Mouse (Mus musculus) forebrain, embryonic 15.5 days (tissue): Measurements from ENCODE around the gene Ntm. TPM values are rescaled to one million over a fixed set of nuclear protein-coding genes. Genes with fewer than 3 reads are reported as not detected.

Experiments used
- ATAC-seq: fragments of 200-750 bp; cut with Nextera tagmentation; replicated peaks from 2 replicates; pipeline ENCODE4 v1.8.0; 2017; ENCODE audit warnings: mild to moderate bottlenecking, moderate TSS enrichment, moderate library complexity
- H3K27ac ChIP-seq: fragments of 300-500 bp; sonication (generic); replicated peaks from 2 replicates; pipeline ENCODE4 v1.5.1; 2015; ENCODE audit warnings: mild to moderate bottlenecking, inconsistent platforms
- H3K27me3 ChIP-seq: fragments of 300-500 bp; sonication (generic); 2 replicates; pipeline ENCODE4 v1.6.1; 2015; ENCODE audit warnings: inconsistent platforms
- H3K36me3 ChIP-seq: fragments of 300-500 bp; sonication (generic); 2 replicates; pipeline ENCODE4 v1.6.1; 2015; ENCODE audit warnings: mild to moderate bottlenecking, inconsistent platforms
- H3K4me1 ChIP-seq: fragments of 300-500 bp; sonication (generic); 2 replicates; pipeline ENCODE4 v1.6.1; 2015; ENCODE audit warnings: inconsistent platforms
- H3K4me2 ChIP-seq: fragments of 300-500 bp; sonication (generic); replicated peaks from 2 replicates; pipeline ENCODE4 v1.6.1; 2015; ENCODE audit warnings: mild to moderate bottlenecking, inconsistent platforms
- H3K4me3 ChIP-seq: fragments of 300-500 bp; sonication (generic); 2 replicates; pipeline ENCODE4 v1.5.1; 2015; ENCODE audit warnings: mild to moderate bottlenecking, inconsistent platforms
- H3K9ac ChIP-seq: fragments of 300-500 bp; sonication (generic); replicated peaks from 2 replicates; pipeline ENCODE4 v1.6.1; 2015; ENCODE audit warnings: mild to moderate bottlenecking, inconsistent platforms
- H3K9me3 ChIP-seq: fragments of 300-500 bp; sonication (generic); 2 replicates; pipeline ENCODE4 v1.6.1; 2016; ENCODE audit warnings: inconsistent platforms
- WGBS: fragments of 180-500 bp; shearing (Covaris S2); methylation state at CpG from one replicate; pipeline ENCODE4 v1.1.7; 2015; ENCODE audit warnings: mixed read lengths; 5-methylcytosine and 5-hydroxymethylcytosine counted together
- polyA plus RNA-seq: library from polyadenylated mRNA; unstranded; fragments of >200 nt; fragmentation: Nextera tagmentation; extraction: Ambion mirVana; gene quantifications from 2 replicates; pipeline ENCODE4 v1.2.1, GENCODE M21; 2015

Gene Ntm
- polyA plus RNA-seq, 1 experiment from 2014 or later: 98.7 TPM

- Histone ChIP-seq H3K9ac (no peak overlapping the region), H3K4me2 (no peak overlapping the region), H3K4me3 (no peak overlapping the region), H3K9me3 (no peaks in the 10 kb centered on the region), H3K27ac (no peak overlapping the region), H3K4me1 (peaks cover 19% of the 10 kb centered on the region), H3K36me3 (no peaks in the 10 kb centered on the region), H3K27me3 (peaks cover 7% of the 10 kb centered on the region; the same call in 1 of the 2 replicates)
- no peak for ATAC-seq
- 63% methylated on average over 3 of the region's 3 CpGs for WGBS
These were observed 231.3 kb downstream of the Ntm start for GRCm38 (mm10) chr9:29731672-29732071.

DNA sequence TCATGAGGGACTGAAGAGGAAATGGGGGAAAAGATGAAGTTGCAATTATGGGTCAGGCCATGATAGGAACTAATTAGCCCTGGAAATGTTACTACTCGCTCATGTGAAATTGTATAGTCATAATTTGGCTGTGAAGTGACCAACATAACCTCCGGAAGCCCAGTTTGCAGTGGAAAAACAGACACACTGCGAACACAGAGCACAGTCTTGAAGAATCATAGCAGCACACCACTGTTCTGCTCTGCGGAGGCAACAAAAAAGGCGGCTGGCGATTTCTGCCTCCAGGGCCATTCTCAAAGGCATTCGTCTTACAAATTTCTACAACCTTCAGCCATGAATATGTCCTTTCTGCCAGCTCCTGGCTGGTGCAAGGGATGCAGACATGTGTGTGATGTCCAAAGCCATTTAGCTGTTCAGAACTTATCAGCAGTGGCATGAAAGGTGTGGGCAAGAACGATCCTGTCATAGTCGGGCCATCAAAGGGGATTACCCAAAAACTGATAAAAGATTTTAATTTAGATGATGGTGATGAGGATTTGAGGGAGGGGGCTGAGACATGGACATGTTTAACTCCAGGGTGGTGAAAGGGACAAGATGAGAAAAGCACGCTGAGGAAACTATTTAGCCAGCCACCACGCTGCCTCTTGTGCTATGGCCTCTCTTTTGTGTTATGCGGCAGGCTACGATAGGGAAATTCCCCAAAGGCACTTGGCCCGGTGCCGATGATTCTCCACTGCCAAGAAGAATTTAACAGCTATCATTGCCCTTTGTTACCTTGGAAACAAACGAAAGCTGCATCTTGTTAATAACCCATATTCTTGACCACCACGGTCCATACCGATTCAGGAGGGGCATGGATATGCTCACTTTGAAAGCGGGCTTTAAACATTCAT, 235.2 kb downstream of the Ntm start:
- H3K27ac ChIP-seq: no peak overlapping the region
- H3K9me3 ChIP-seq: no peaks in the 10 kb centered on the region
- H3K9ac ChIP-seq: no peak overlapping the region
- H3K36me3 ChIP-seq: no peaks in the 10 kb centered on the region
- no peak for ATAC-seq
- 54% methylated on average over 19 of the region's 19 CpGs for WGBS
- no peak overlapping the region for H3K4me3 ChIP-seq
- no peak overlapping the region for H3K4me2 ChIP-seq
- 0 out of 2 replicates have a peak, but pooled peaks cover 3% of the 10 kb centered on the region for H3K27me3 ChIP-seq
- H3K4me1 ChIP-seq: peaks cover 11% of the 10 kb centered on the region

DNA sequence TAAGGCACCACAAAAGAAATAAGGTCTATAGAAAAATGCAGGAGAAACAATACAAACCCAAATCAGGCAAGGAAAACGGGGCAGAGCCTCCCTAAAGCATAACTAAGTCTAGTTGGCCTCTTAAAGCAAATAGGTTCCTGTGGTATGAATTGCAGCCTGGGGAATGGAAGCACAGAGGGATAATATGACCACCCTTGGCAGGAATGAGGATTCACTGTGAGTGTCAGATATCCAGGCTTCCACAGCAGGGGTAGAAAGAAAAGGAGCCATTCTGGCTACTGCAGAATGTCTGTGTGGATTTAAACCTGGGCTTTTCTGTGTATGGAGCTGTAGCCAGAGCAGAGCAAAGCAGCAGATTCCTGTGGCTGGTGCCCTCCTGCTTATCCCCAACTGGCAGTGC, 241.5 kb downstream of the Ntm start:
- H3K27me3 ChIP-seq: no peaks in the 10 kb centered on the region
- 0 out of 2 replicates have a peak, but pooled peaks cover 3% of the 10 kb centered on the region for H3K4me1 ChIP-seq
- H3K9ac ChIP-seq: no peak overlapping the region
- H3K36me3 ChIP-seq: no peaks in the 10 kb centered on the region
- no peaks in the 10 kb centered on the region for H3K9me3 ChIP-seq
- ATAC-seq: no peak
- 3% methylated on average over 1 of the region's 1 CpGs for WGBS
- H3K4me2 ChIP-seq: no peak overlapping the region
- no peak overlapping the region for H3K27ac ChIP-seq
- H3K4me3 ChIP-seq: no peak overlapping the region

DNA sequence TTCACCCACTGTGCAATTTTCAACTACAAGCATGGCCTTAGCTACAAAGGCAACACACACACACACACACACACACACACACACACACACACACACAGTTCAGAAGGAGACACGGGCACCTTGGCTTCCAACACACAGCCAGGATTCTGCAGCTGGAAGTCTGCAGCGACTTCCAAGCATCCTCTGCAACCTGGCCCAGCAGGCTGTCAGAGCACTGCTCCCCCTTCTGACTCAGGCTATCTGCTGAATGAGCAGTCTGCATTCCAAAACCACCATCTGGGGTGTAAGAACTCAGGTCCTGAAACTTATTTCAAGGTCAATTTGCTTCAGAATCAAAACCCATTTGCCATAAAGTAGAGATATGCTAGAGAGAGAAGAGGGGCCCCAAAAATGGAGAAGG, 246.1 kb downstream of the Ntm start:
- no peaks in the 10 kb centered on the region for H3K36me3 ChIP-seq
- no peak for ATAC-seq
- H3K9ac ChIP-seq: no peak overlapping the region
- H3K4me2 ChIP-seq: no peak overlapping the region
- H3K27me3 ChIP-seq: no peaks in the 10 kb centered on the region
- WGBS: 51% methylated on average over 2 of the region's 2 CpGs
- H3K27ac ChIP-seq: peak overlapping the region; percentile 24; the same call in 1 of the 2 replicates
- no peaks in the 10 kb centered on the region for H3K9me3 ChIP-seq
- H3K4me3 ChIP-seq: no peak overlapping the region
- 0 out of 2 replicates have a peak, but pooled peaks cover 3% of the 10 kb centered on the region for H3K4me1 ChIP-seq

- H3K36me3 ChIP-seq: no peaks in the 10 kb centered on the region
- H3K4me2 ChIP-seq: no peak overlapping the region
- H3K9me3 ChIP-seq: no peaks in the 10 kb centered on the region
- no peak overlapping the region for H3K9ac ChIP-seq
- ATAC-seq: no peak
- H3K4me3 ChIP-seq: no peak overlapping the region
- no peaks in the 10 kb centered on the region for H3K27me3 ChIP-seq
- no peaks in the 10 kb centered on the region for H3K4me1 ChIP-seq
- no peak overlapping the region for H3K27ac ChIP-seq
- whole genome bisulfite sequencing: 89% methylated on average over 4 of the region's 4 CpGs
These were observed 264.7 kb downstream of the Ntm start for GRCm38 (mm10) chr9:29698276-29698675.

DNA sequence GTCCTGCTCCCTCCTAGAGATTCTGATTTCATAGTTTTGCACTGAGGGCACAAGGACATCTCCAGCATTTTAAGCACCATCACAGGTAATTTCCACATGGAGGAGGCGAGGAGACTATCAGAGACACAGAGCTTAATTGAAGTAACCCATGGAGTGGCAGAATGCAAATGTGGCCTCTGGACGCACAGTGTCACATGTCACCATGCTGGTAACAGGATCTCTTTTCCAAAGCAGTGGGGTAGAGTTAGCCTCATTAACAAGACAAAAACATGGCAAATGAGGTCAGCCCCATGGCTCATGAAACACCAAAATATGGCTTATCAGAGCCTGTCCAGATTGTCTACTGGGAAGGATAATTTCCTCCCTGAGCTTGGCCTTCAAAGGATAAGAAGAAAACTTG, 268.8 kb downstream of the Ntm start:
- no peak for ATAC-seq
- Histone ChIP-seq H3K9ac (no peak overlapping the region), H3K27ac (no peak overlapping the region), H3K4me2 (no peak overlapping the region), H3K4me3 (no peak overlapping the region), H3K9me3 (no peaks in the 10 kb centered on the region), H3K27me3 (no peaks in the 10 kb centered on the region), H3K36me3 (no peaks in the 10 kb centered on the region), H3K4me1 (peaks cover 10% of the 10 kb centered on the region)
- WGBS: 23% methylated on average over 2 of the region's 2 CpGs

DNA sequence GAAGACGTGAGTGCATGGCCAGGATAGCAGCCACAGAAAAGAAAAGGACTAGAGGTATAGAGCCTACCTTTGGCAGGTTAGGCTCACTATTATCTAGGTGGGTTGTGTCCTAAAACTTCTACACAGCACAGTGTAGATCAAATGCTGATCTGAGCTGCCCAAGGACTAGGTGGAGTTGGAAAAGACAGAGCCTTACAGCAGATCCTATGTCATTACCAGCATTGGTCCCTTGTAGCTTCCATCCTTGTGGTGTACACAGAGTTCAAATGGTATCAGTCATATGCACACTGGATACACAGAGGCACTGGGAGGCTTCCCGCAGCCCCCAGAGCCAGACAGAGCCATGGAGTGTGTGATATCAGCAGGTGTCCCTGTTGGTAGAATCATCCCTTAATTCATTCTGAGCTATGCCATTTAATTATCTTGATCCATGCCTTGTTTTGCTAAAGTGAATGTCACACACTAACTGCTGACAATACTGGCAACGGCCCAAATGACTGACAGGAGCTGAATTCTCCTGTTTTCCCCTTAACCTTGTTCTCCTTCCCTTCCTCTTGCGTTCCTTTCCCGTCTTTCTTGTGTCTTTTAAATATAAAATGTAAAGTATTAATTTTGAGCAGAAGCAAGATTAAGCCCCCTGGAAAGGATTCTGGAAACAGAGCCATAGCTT, 271.6 kb downstream of the Ntm start:
- peaks cover 10% of the 10 kb centered on the region for H3K4me1 ChIP-seq
- no peaks in the 10 kb centered on the region for H3K27me3 ChIP-seq
- ATAC-seq: no peak
- H3K27ac ChIP-seq: no peak overlapping the region
- no peaks in the 10 kb centered on the region for H3K36me3 ChIP-seq
- 50% methylated on average over 5 of the region's 5 CpGs for WGBS
- no peak overlapping the region for H3K4me2 ChIP-seq
- H3K9me3 ChIP-seq: no peaks in the 10 kb centered on the region
- H3K9ac ChIP-seq: no peak overlapping the region
- H3K4me3 ChIP-seq: no peak overlapping the region

DNA sequence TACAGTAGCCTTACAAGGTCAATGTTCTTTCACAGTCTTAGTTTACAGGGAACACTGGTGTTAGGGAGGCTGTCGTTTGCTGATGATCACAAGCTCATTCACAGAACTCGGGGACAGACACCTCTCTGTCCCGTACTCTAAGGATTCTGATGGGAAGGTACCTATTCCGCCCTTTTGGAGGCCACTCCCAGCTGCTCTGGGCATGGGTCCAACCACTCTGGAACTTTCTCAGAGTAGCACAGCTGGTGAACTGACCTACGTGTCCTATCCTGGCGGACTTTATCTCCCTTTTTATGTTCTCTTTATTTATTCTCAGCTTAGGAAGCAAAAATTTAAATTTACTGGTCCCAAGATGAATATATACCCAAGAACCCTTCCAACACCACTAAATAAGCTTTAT, 280.7 kb downstream of the Ntm start:
- no peak overlapping the region for H3K4me2 ChIP-seq
- no peak overlapping the region for H3K9ac ChIP-seq
- H3K27me3 ChIP-seq: no peaks in the 10 kb centered on the region
- no peak for ATAC-seq
- no peaks in the 10 kb centered on the region for H3K9me3 ChIP-seq
- peaks cover 5% of the 10 kb centered on the region; the same call in 1 of the 2 replicates for H3K4me1 ChIP-seq
- H3K36me3 ChIP-seq: no peaks in the 10 kb centered on the region
- whole genome bisulfite sequencing: 57% methylated on average over 6 of the region's 6 CpGs
- no peak overlapping the region for H3K4me3 ChIP-seq
- H3K27ac ChIP-seq: no peak overlapping the region

DNA sequence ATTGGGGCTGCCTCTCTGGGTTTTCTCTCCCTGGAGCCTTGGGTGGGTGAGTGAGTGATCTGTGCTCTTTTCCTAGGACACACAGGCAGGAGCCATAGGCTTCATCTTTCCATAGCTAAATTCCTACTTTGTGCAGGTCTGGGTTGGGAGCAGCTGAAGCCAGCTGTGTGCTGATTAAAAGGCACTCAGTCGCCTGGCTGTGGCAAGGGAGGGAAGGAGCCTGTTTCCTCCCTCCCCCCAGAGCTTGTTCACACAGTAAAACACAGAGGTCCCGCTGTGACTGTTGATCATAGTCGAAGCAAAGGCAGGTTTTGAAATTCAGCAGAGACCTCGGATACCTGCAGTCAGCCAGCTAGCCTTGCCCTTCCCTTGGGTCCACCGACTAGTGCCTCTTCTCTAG, 282.3 kb downstream of the Ntm start:
- no peak for ATAC-seq
- Histone ChIP-seq H3K36me3 (no peaks in the 10 kb centered on the region), H3K4me3 (no peak overlapping the region), H3K27ac (no peak overlapping the region), H3K4me1 (peaks cover 5% of the 10 kb centered on the region; the same call in 1 of the 2 replicates), H3K4me2 (no peak overlapping the region), H3K9me3 (no peaks in the 10 kb centered on the region), H3K27me3 (no peaks in the 10 kb centered on the region), H3K9ac (no peak overlapping the region)
- 11% methylated on average over 5 of the region's 5 CpGs for WGBS

DNA sequence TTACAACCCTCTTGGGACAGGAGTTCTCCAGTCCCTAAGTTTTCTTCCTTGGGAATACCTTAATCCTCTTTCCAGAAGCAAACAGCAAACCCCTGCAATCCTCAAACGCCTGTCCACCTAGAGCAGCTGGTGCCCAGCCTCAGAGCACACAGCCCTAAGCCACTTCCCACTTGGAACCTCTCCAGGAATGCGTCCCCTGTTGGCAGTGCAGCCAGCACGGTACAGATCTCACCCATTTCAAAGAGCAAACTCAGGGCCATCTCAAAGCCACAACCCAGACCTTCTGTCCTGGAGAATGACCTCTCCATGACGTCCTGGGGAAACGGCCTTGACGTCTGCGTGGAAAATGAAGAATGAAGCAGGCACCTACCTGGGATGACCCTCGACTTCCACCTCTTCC, 289.0 kb downstream of the Ntm start:
- ATAC-seq: no peak
- Histone ChIP-seq H3K27ac (no peak overlapping the region), H3K27me3 (no peaks in the 10 kb centered on the region; the same call in 1 of the 2 replicates), H3K4me2 (no peak overlapping the region), H3K36me3 (no peaks in the 10 kb centered on the region), H3K9me3 (no peaks in the 10 kb centered on the region), H3K9ac (no peak overlapping the region), H3K4me3 (no peak overlapping the region), H3K4me1 (no peaks in the 10 kb centered on the region)
- 58% methylated on average over 8 of the region's 8 CpGs for WGBS

GRCm38 (mm10) chr9:29671861-29672260, 291.1 kb downstream of the Ntm start:
- Histone ChIP-seq H3K9me3 (no peaks in the 10 kb centered on the region), H3K4me3 (no peak overlapping the region), H3K9ac (no peak overlapping the region), H3K27me3 (no peaks in the 10 kb centered on the region; the same call in 1 of the 2 replicates), H3K4me2 (no peak overlapping the region), H3K36me3 (no peaks in the 10 kb centered on the region), H3K4me1 (no peaks in the 10 kb centered on the region), H3K27ac (no peak overlapping the region)
- no peak for ATAC-seq
- 84% methylated on average over 6 of the region's 6 CpGs for WGBS

DNA sequence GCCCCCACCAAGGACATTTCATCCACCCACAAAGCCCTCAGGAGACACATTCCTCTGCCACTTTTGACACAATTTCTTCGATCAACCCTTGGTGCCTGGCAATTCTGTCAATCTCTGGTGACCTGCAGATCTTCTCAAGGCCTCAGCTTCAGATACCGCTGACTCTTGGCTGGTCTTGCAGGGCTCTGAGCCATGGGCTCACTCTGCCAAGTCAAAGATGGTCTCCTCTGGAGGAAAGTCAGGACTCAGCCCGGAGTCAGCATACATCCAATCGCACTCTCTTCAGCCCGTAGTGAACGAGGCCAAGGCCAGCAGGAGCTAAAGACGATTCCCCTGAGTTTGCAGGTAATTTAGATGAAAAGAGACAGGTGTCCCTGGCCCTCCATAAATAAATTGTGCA, 299.7 kb downstream of the Ntm start:
- H3K27me3 ChIP-seq: no peaks in the 10 kb centered on the region
- H3K9ac ChIP-seq: no peak overlapping the region
- H3K4me3 ChIP-seq: no peak overlapping the region
- H3K4me1 ChIP-seq: peaks cover 12% of the 10 kb centered on the region
- no peaks in the 10 kb centered on the region for H3K36me3 ChIP-seq
- no peak overlapping the region for H3K4me2 ChIP-seq
- WGBS: 86% methylated on average over 7 of the region's 7 CpGs
- ATAC-seq: no peak
- H3K27ac ChIP-seq: no peak overlapping the region
- no peaks in the 10 kb centered on the region for H3K9me3 ChIP-seq
